Mouse (Mus musculus) hindlimb bud, embryonic 11.5 days (tissue): ENCODE results near the gene Fbxl5.

Experiments used
- DNase-seq: peaks from one replicate; pipeline ENCODE4 v3.0.0-alpha.2; 2012; ENCODE audit warnings: low read depth, low spot score; ENCODE audit errors: extremely low spot score

The Fbxl5 gene

GRCm38 (mm10) chr5:43783996-43784395 is 37.4 kb downstream of the Fbxl5 start:
- DNase-seq = no peak

- no peak for DNase-seq
These were observed 39.2 kb downstream of the Fbxl5 start for GRCm38 (mm10) chr5:43781977-43782930.

- DNase-seq = no peak
These were observed 39.9 kb downstream of the Fbxl5 start for GRCm38 (mm10) chr5:43781423-43781976.

GRCm38 (mm10) chr5:43778583-43778982 is 42.9 kb downstream of the Fbxl5 start:
- DNase-seq = no peak

GRCm38 (mm10) chr5:43776993-43777392 is 44.4 kb downstream of the Fbxl5 start:
- no peak for DNase-seq

GRCm38 (mm10) chr5:43776407-43776806 is 45.0 kb downstream of the Fbxl5 start:
- no peak for DNase-seq

GRCm38 (mm10) chr5:43771555-43771954 is 49.9 kb downstream of the Fbxl5 start:
- DNase-seq = no peak

- no peak for DNase-seq
These were observed 50.7 kb downstream of the Fbxl5 start for GRCm38 (mm10) chr5:43770618-43771354.

- no peak for DNase-seq
These were observed 72.3 kb downstream of the Fbxl5 start for GRCm38 (mm10) chr5:43749092-43749491.

GRCm38 (mm10) chr5:43748039-43748438 is 73.4 kb downstream of the Fbxl5 start:
- DNase-seq = no peak

GRCm38 (mm10) chr5:43745156-43745555 is 76.3 kb downstream of the Fbxl5 start:
- no peak for DNase-seq

GRCm38 (mm10) chr5:43744187-43744586 is 77.3 kb downstream of the Fbxl5 start:
- no peak for DNase-seq

GRCm38 (mm10) chr5:43732381-43732780 is 89.1 kb downstream of the Fbxl5 start:
- DNase-seq = no peak

- DNase-seq = no peak
These were observed 92.9 kb downstream of the Fbxl5 start for GRCm38 (mm10) chr5:43728375-43729165.

- no peak for DNase-seq
These were observed 97.6 kb downstream of the Fbxl5 start for GRCm38 (mm10) chr5:43723830-43724229.

GRCm38 (mm10) chr5:43722452-43722783 is 99.0 kb downstream of the Fbxl5 start:
- DNase-seq = no peak

- no peak for DNase-seq
These were observed 99.6 kb downstream of the Fbxl5 start for GRCm38 (mm10) chr5:43721538-43722451.

GRCm38 (mm10) chr5:43699240-43699639 is 122.2 kb downstream of the Fbxl5 start:
- no peak for DNase-seq

GRCm38 (mm10) chr5:43697133-43697532 is 124.3 kb downstream of the Fbxl5 start:
- DNase-seq = no peak
